Mouse (Mus musculus) testis, adult 2 months (tissue): ENCODE results near the gene 1700023F06Rik.

Source experiments
- CTCF ChIP-seq: fragments of 200-500 bp; IDR thresholded peaks from 2 replicates; pipeline ENCODE4 v1.5.1; 2012; ENCODE audit warnings: low read depth, mild to moderate bottlenecking, inconsistent platforms, low read length, moderate library complexity; ENCODE audit not compliant: control insufficient read depth, insufficient read depth, insufficient replicate concordance
- POLR2A ChIP-seq: fragments of 200-500 bp; IDR thresholded peaks from 2 replicates; pipeline ENCODE4 v1.6.1; 2012; ENCODE audit warnings: low read depth, mild to moderate bottlenecking, inconsistent platforms, low read length, moderate library complexity; ENCODE audit not compliant: control insufficient read depth

DNA sequence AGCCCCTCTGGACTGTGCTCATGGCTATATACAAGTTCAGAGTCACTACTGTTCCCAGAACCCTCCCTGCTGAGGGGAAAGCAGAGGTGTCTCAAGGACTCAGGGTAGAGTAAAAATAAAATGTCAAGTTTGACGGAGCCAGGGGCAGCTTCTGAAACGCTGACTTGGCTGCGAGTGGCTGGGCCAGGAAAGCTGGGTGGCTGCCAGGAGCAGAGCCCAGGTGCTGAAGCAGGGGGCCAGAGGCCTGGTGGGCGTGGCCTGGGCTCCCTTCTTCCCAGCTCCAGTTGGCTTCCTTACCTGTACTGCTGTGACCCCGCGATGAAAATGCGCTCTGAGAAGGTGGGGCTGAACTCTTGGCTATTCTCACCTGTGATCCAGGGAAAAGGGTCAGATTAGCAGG, 32.4 kb upstream of the 1700023F06Rik start:
- TF ChIP-seq CTCF = no peak
- TF ChIP-seq POLR2A = no peak
